Mouse (Mus musculus): Measurements from ENCODE around the gene Arhgap24. TPM values are rescaled to one million over a fixed set of nuclear protein-coding genes. Genes with fewer than 3 reads are reported as not detected.

Gene Arhgap24
- polyA plus RNA-seq, 1 experiment from 2014 or later, result 3.2 TPM

DNA sequence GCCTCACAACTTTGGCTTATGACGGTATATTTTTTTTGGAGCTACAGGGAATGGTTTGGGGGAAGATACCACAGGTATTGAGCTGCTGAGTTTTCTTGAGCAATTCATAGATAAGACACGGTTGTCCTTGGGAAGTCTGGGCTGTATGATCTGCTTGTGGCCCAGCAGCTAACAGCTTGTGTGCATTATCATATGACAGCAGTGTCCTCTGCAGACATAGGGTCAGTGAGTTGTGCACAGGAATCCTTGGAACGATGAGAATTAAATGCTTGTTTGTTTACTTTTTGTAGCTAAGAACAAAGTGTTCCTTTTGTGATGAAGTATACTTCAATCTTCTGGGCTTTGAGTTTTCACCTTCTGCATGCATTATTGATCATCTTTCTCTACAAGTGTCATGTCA lies 21.9 kb downstream of the Arhgap24 start:
- WGBS (ENCODE audit: insufficient replicate concordance), result 37% methylated on average over 3 of the region's 3 CpGs
- no peaks in the 10 kb centered on the region; the same call in none of the 2 replicates for H3K4me1 ChIP-seq (replicated peaks)

DNA sequence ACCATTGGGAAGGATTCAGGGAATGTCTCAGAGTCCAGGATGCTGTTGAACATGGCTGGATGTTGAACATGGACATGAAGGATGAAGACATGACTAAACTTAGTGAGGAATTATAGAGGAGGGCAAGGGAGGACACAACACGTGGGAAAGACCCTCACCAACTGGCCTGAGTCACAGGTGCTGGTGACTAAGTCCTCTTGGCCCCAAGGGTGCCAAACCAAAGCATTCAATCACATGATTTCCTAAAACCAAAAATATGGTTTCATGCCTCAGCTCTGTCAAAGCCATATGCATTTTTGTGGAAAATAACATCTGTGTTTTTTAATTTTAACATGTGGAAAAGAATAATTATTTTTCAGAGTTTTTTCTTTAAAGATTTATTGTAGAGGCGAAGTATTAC lies 22.7 kb downstream of the Arhgap24 start:
- H3K9ac ChIP-seq, result no peak overlapping the region
- no peak overlapping the region for H3K4me3 ChIP-seq (replicated peaks)
- no peaks in the 10 kb centered on the region; the same call in none of the 2 replicates for H3K4me1 ChIP-seq (replicated peaks)
- WGBS (ENCODE audit: insufficient replicate concordance), result 55% methylated on average over 2 of the region's 2 CpGs
- no peaks in the 10 kb centered on the region for H3K27me3 ChIP-seq
- no peaks in the 10 kb centered on the region for H3K36me3 ChIP-seq (replicated peaks)
- H3K4me2 ChIP-seq, result no peak overlapping the region
- H3K27ac ChIP-seq (replicated peaks), result no peak overlapping the region
- no peaks in the 10 kb centered on the region for H3K9me3 ChIP-seq (replicated peaks)
- no peak for ATAC-seq (ENCODE audit: insufficient read depth)

More for the DNA sequence above, 21.9 kb downstream of the Arhgap24 start:
- no peak for ATAC-seq (ENCODE audit: insufficient read depth)
- no peak overlapping the region for H3K4me2 ChIP-seq
- H3K4me3 ChIP-seq (replicated peaks), result no peak overlapping the region
- H3K27ac ChIP-seq (replicated peaks), result no peak overlapping the region
- H3K27me3 ChIP-seq, result no peaks in the 10 kb centered on the region
- H3K9me3 ChIP-seq (replicated peaks), result no peaks in the 10 kb centered on the region
- no peak overlapping the region for H3K9ac ChIP-seq
- H3K36me3 ChIP-seq (replicated peaks), result no peaks in the 10 kb centered on the region

DNA sequence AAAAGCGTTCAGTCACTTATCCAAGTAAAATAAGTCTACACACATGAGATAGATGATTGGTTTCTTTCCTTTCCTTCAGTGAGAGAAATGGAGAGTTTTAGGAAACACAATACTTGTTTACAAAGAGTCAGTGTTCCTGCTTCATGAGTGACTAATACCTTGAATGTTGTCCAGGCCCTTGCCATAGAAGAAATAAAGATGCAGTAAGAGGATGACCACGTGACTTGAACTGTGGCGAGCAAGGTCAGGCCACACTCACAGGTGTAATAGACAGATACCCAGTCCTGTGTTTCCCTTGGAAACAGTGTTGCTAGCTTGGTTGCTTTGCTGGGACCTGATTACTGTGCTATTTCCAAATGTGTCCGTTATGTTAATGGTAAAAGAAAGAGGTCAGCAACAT lies 23.4 kb downstream of the Arhgap24 start:
- Histone ChIP-seq H3K4me1 (replicated peaks) (no peaks in the 10 kb centered on the region; the same call in none of the 2 replicates), H3K27me3 (no peaks in the 10 kb centered on the region), H3K4me3 (replicated peaks) (no peak overlapping the region), H3K27ac (replicated peaks) (no peak overlapping the region), H3K36me3 (replicated peaks) (no peaks in the 10 kb centered on the region), H3K4me2 (no peak overlapping the region), H3K9me3 (replicated peaks) (no peaks in the 10 kb centered on the region), H3K9ac (no peak overlapping the region)
- ATAC-seq (ENCODE audit: insufficient read depth), result no peak
- WGBS (ENCODE audit: insufficient replicate concordance), result 67% methylated on average over 4 of the region's 4 CpGs

DNA sequence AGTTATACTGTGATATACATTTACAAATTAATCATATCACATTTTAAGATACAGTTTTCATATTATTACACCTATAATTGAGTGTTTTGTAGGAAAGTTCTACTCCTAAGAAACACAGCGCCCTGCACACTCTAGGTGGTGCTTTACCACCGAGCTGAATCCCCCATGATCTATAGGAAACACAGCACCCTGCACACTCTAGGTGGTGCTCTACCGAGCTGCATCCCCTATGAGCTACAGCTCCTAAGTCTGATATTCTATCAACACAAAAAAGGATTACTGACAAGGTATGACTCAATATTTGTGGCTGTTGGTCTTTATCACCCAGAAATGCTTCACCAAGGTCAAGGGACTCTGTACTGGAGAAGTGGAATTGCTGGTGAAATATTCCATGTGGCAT lies 27.0 kb downstream of the Arhgap24 start:
- no peaks in the 10 kb centered on the region for H3K9me3 ChIP-seq (replicated peaks)
- no peak for ATAC-seq (ENCODE audit: insufficient read depth)
- H3K27me3 ChIP-seq, result no peaks in the 10 kb centered on the region
- no peak overlapping the region for H3K4me2 ChIP-seq
- no peak overlapping the region for H3K4me3 ChIP-seq (replicated peaks)
- no peak overlapping the region for H3K27ac ChIP-seq (replicated peaks)
- H3K9ac ChIP-seq, result no peak overlapping the region
- WGBS (ENCODE audit: insufficient replicate concordance), result 49% methylated on average over 3 of the region's 3 CpGs
- H3K36me3 ChIP-seq (replicated peaks), result no peaks in the 10 kb centered on the region
- no peaks in the 10 kb centered on the region for H3K4me1 ChIP-seq (replicated peaks)

DNA sequence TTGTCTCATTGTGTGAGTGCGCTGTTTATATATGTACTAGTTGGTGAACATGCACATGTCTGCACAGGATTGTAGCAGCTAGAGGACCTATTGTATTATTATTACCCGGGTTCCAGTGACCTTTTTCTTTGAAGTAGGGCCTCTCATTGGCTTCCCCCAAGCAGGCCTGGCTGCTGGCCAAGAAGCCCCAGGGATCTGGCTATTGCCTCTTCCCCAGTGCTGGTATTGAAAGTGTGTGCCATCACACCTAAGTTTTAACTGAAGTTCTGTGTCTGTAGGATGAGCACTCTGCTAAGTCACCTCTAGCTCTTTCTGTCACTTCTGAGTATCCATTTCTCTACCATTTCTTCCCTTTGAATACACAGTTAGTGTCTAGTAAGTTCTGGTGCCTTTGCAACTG lies 28.2 kb downstream of the Arhgap24 start:
- 47% methylated on average over 2 of the region's 2 CpGs for WGBS (ENCODE audit: insufficient replicate concordance)

DNA sequence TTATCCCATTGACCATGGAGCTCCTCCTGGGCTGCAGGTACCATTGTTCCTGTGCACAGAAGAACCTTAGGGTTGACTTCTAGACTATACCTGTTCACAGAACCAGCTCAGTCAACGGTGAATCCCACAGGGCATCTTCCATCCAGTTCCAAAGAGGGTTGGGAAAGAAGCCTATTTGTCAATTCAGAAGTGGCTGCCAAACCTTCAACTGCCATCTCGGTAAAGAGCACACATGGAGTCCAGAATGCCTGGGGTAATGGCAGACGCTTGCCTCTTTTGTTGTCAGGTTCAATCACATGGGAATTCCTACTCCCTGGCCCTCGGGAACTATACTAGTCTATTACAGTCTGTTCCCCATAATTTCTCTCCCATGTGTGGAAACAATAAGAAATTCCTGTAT lies 30.5 kb downstream of the Arhgap24 start:
- ATAC-seq (ENCODE audit: insufficient read depth), result no peak
- Histone ChIP-seq H3K4me2 (no peak overlapping the region), H3K36me3 (replicated peaks) (no peaks in the 10 kb centered on the region), H3K9me3 (replicated peaks) (no peaks in the 10 kb centered on the region), H3K27ac (replicated peaks) (no peak overlapping the region), H3K27me3 (no peaks in the 10 kb centered on the region), H3K4me3 (replicated peaks) (no peak overlapping the region), H3K4me1 (replicated peaks) (peaks cover 3% of the 10 kb centered on the region; the same call in 1 of the 2 replicates), H3K9ac (no peak overlapping the region)
- 60% methylated on average over 4 of the region's 4 CpGs for WGBS (ENCODE audit: insufficient replicate concordance)

More for the DNA sequence above, 28.2 kb downstream of the Arhgap24 start:
- Histone ChIP-seq H3K27ac (replicated peaks) (no peak overlapping the region), H3K27me3 (no peaks in the 10 kb centered on the region), H3K4me1 (replicated peaks) (peaks cover 3% of the 10 kb centered on the region; the same call in 1 of the 2 replicates), H3K4me2 (no peak overlapping the region), H3K36me3 (replicated peaks) (no peaks in the 10 kb centered on the region), H3K4me3 (replicated peaks) (no peak overlapping the region), H3K9me3 (replicated peaks) (no peaks in the 10 kb centered on the region), H3K9ac (no peak overlapping the region)
- no peak for ATAC-seq (ENCODE audit: insufficient read depth)

DNA sequence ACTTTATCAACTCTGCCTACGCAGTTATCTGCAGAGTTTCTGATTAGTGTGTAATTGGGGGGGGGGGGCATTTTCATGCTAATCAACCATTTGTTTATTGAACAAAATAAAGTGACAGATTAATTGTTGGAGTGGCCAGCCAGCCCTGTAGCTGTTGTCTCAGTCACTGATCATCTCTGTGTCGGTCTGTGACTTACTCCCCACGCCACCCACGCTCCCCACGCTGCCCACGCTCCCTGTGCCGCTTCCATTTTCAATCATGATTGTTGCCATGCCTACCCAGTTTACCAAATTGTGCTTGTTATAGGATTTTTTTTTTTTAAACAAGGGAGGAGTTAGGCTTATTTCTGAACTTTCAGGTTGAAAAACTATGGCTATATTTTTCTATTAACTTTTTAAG lies 34.3 kb downstream of the Arhgap24 start:
- no peak for ATAC-seq (ENCODE audit: insufficient read depth)
- no peaks in the 10 kb centered on the region for H3K9me3 ChIP-seq (replicated peaks)
- 63% methylated on average over 7 of the region's 7 CpGs for WGBS (ENCODE audit: insufficient replicate concordance)
- no peak overlapping the region for H3K9ac ChIP-seq
- H3K4me2 ChIP-seq, result no peak overlapping the region
- peaks cover 3% of the 10 kb centered on the region; the same call in 1 of the 2 replicates for H3K4me1 ChIP-seq (replicated peaks)
- no peak overlapping the region for H3K27ac ChIP-seq (replicated peaks)
- H3K36me3 ChIP-seq (replicated peaks), result no peaks in the 10 kb centered on the region
- no peak overlapping the region for H3K4me3 ChIP-seq (replicated peaks)
- H3K27me3 ChIP-seq, result no peaks in the 10 kb centered on the region

DNA sequence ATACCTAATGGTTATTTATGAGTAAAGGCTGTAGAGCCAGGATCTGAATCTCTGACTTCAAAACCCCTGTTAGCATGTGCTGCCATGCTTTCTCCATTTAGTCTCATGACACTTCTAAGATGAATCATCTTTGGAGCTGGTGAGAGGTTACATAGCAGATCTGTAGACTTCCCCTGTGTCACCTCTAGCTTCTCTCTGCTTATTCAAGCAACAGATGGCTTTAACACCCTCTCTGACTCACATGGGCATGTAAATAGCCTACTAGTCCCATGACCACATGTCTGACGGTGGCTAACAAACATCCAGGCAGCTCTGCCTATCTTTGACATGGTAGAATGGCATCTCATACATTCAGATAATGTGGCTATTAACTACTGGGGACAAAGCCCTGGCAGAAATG lies 39.3 kb downstream of the Arhgap24 start:
- Histone ChIP-seq H3K36me3 (replicated peaks) (no peaks in the 10 kb centered on the region), H3K27me3 (no peaks in the 10 kb centered on the region), H3K9me3 (replicated peaks) (no peaks in the 10 kb centered on the region), H3K27ac (replicated peaks) (no peak overlapping the region), H3K4me1 (replicated peaks) (no peaks in the 10 kb centered on the region), H3K4me2 (no peak overlapping the region), H3K4me3 (replicated peaks) (no peak overlapping the region), H3K9ac (no peak overlapping the region)
- 55% methylated on average over 1 of the region's 1 CpGs for WGBS (ENCODE audit: insufficient replicate concordance)
- no peak for ATAC-seq (ENCODE audit: insufficient read depth)

DNA sequence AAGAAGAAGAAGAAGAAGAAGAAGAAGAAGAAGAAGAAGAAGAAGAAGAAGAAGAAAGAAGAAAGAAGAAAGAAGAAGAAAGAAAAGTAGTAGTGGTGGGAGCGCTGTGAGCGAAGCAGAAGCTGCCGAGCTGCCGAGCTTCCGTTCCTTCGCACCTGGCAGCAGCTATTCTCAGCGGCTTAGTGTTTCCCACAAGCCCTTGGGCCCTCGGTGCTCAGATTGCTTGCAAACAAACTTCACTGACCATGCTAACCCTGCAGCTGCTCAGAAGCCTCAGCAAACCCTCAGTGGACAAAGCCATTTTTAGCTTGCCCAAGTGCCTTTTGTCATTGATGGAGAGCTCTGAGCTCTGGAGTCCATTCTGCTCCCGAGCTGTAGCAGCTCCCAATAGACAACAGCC lies 54.1 kb downstream of the Arhgap24 start:
- no peak overlapping the region for H3K4me2 ChIP-seq
- 80% methylated on average over 9 of the region's 9 CpGs for WGBS (ENCODE audit: insufficient replicate concordance)
- no peak overlapping the region for H3K27ac ChIP-seq (replicated peaks)
- no peaks in the 10 kb centered on the region for H3K4me1 ChIP-seq (replicated peaks)
- no peaks in the 10 kb centered on the region for H3K9me3 ChIP-seq (replicated peaks)
- no peaks in the 10 kb centered on the region for H3K36me3 ChIP-seq (replicated peaks)
- ATAC-seq (ENCODE audit: insufficient read depth), result no peak
- no peak overlapping the region for H3K4me3 ChIP-seq (replicated peaks)
- no peaks in the 10 kb centered on the region for H3K27me3 ChIP-seq
- H3K9ac ChIP-seq, result no peak overlapping the region

DNA sequence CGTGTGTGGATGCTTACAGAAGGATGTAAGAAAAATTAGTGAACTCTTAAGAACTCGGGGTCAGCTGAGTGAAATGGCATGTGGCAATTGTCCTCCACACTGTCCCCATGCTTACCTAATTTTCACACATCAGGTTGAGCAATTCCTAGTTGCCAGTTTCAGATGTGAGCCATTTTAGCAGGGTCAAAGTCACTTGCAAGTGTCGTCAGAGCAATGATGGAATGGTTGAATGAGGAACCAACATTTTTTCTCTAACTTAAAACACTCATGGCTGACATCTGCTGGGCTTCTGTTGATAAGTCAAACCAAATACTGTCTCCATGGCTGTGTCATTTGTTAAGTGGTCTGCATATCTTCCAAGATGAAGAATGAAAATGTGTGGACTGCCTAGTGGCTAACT lies 56.6 kb downstream of the Arhgap24 start:
- WGBS (ENCODE audit: insufficient replicate concordance), result 37% methylated on average over 3 of the region's 3 CpGs

DNA sequence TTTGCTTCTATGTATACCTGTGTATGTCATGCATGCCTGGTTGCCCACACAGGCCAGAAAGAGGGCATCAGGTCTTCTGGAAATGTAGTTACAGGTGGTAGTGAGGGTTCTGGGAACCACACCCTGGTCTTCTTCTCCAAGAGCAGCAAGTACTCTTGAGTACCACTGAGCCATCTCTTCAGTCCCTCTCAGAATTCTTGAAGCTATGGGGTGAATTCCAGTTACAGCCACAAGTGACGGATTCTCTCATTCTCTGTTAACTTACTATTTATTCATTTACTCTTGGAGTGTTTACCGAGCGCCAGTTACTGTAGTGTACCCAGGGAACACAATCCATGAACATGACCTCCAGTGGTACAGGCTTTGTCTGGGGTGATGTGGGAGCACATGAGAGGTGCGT lies 65.1 kb downstream of the Arhgap24 start:
- no peak overlapping the region for H3K9ac ChIP-seq
- no peaks in the 10 kb centered on the region for H3K4me1 ChIP-seq (replicated peaks)
- no peak overlapping the region for H3K4me3 ChIP-seq (replicated peaks)
- WGBS (ENCODE audit: insufficient replicate concordance), result 69% methylated on average over 4 of the region's 4 CpGs
- no peaks in the 10 kb centered on the region for H3K27me3 ChIP-seq
- H3K9me3 ChIP-seq (replicated peaks), result no peaks in the 10 kb centered on the region
- ATAC-seq (ENCODE audit: insufficient read depth), result no peak
- H3K36me3 ChIP-seq (replicated peaks), result no peaks in the 10 kb centered on the region
- no peak overlapping the region for H3K27ac ChIP-seq (replicated peaks)
- H3K4me2 ChIP-seq, result no peak overlapping the region

More for the DNA sequence above, 56.6 kb downstream of the Arhgap24 start:
- Histone ChIP-seq H3K4me2 (no peak overlapping the region), H3K27ac (replicated peaks) (no peak overlapping the region), H3K9me3 (replicated peaks) (no peaks in the 10 kb centered on the region), H3K27me3 (no peaks in the 10 kb centered on the region), H3K9ac (no peak overlapping the region), H3K4me3 (replicated peaks) (no peak overlapping the region), H3K36me3 (replicated peaks) (no peaks in the 10 kb centered on the region), H3K4me1 (replicated peaks) (no peaks in the 10 kb centered on the region)
- ATAC-seq (ENCODE audit: insufficient read depth), result no peak

DNA sequence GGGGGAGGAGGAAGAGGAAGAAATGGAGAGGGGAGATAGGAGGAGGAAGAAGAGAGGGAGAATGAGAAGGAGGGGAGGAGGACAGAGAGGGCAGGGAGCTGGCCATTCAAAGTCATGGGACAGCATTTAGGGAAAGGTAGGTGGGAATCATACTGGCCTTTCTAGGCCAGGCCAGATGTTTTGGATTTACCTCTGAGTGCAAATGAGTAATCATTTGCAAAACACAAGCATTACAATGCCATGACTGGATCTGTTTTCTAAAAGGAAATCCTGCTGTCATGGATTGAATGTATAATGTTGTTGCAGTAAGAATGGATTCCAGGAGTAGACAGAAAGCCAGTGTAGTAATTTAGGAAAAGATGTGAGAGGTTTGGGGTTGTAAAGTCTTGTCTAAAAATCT lies 66.6 kb downstream of the Arhgap24 start:
- Histone ChIP-seq H3K36me3 (replicated peaks) (no peaks in the 10 kb centered on the region), H3K4me3 (replicated peaks) (no peak overlapping the region), H3K9me3 (replicated peaks) (no peaks in the 10 kb centered on the region), H3K4me2 (no peak overlapping the region), H3K9ac (no peak overlapping the region), H3K27ac (replicated peaks) (no peak overlapping the region), H3K27me3 (no peaks in the 10 kb centered on the region), H3K4me1 (replicated peaks) (no peaks in the 10 kb centered on the region)
- no peak for ATAC-seq (ENCODE audit: insufficient read depth)

Measured in liver, embryonic 15.5 days (tissue).